Mouse (Mus musculus) heart, embryonic 15.5 days (tissue): Measurements from ENCODE around the gene Txndc17. TPM values are rescaled to one million over a fixed set of nuclear protein-coding genes. Genes with fewer than 3 reads are reported as not detected.
"Not testable (repeated sequence)": the region's sequence is repeated elsewhere in the genome, so short reads cannot be mapped to it uniquely, and the experiment has no call there.

ENCODE experiments used
- ATAC-seq: fragments of 200-750 bp; cut with Nextera tagmentation; replicated peaks from 2 replicates; pipeline ENCODE4 v1.8.0; 2017; ENCODE audit warnings: low read depth, moderate TSS enrichment; ENCODE audit not compliant: insufficient number of reproducible peaks, insufficient read depth, low FRiP score
- H3K27ac ChIP-seq: fragments of 300-500 bp; sonication (generic); 2 replicates; pipeline ENCODE4 v1.5.1; 2015; ENCODE audit warnings: mild to moderate bottlenecking, inconsistent platforms
- H3K27me3 ChIP-seq: fragments of 300-500 bp; sonication (generic); 2 replicates; pipeline ENCODE4 v1.6.1; 2015; ENCODE audit warnings: inconsistent platforms
- H3K36me3 ChIP-seq: fragments of 300-500 bp; sonication (generic); 2 replicates; pipeline ENCODE4 v1.6.1; 2015; ENCODE audit warnings: mild to moderate bottlenecking, inconsistent platforms
- H3K4me1 ChIP-seq: fragments of 300-500 bp; sonication (generic); replicated peaks from 2 replicates; pipeline ENCODE4 v1.6.1; 2015; ENCODE audit warnings: inconsistent platforms
- H3K4me2 ChIP-seq: fragments of 300-500 bp; sonication (generic); 2 replicates; pipeline ENCODE4 v1.6.1; 2015; ENCODE audit warnings: inconsistent platforms, mild to moderate bottlenecking, moderate library complexity
- H3K4me3 ChIP-seq: fragments of 300-500 bp; sonication (generic); 2 replicates; pipeline ENCODE4 v1.5.1; 2015; ENCODE audit warnings: mild to moderate bottlenecking, inconsistent platforms
- H3K9ac ChIP-seq: fragments of 300-500 bp; sonication (generic); 2 replicates; pipeline ENCODE4 v1.6.1; 2015; ENCODE audit warnings: mild to moderate bottlenecking, inconsistent platforms
- H3K9me3 ChIP-seq: fragments of 300-500 bp; sonication (generic); replicated peaks from 2 replicates; pipeline ENCODE4 v1.6.1; 2016; ENCODE audit warnings: inconsistent platforms
- WGBS: fragments of 180-500 bp; shearing (Covaris S2); methylation state at CpG from one replicate; pipeline ENCODE4 v1.1.7; 2015; ENCODE audit warnings: mixed read lengths; 5-methylcytosine and 5-hydroxymethylcytosine counted together
- polyA plus RNA-seq: library from polyadenylated mRNA; unstranded; fragments of >200 nt; fragmentation: Nextera tagmentation; extraction: Ambion mirVana; gene quantifications from 2 replicates; pipeline ENCODE4 v1.2.1, GENCODE M21; 2015

The Txndc17 gene
- polyA plus RNA-seq = 147 and 151 TPM in 2 replicates

GRCm38 (mm10) chr11:72207204-72207833, at the start of gene Txndc17, which contains the start of gene 4933427D14Rik:
Txndc17 (plus strand) TSS chr11:72207547.
4933427D14Rik (minus strand) TSS chr11:72207459.
- H3K4me3 ChIP-seq = peak within 1 kb of the TSS; percentile 82
- WGBS = under 1% methylated on average over 42 of the region's 42 CpGs
- H3K9ac ChIP-seq = peak within 1 kb of the TSS; percentile 82
- peak within 1 kb of the TSS; percentile 93 for H3K4me2 ChIP-seq
- peaks cover 19% of the 10 kb centered on the region for H3K4me1 ChIP-seq
- peak within 1 kb of the TSS; percentile 56 for H3K27ac ChIP-seq
- peak; percentile 93 for ATAC-seq
- H3K9me3 ChIP-seq = no peaks in the 10 kb centered on the region
- peaks cover 25% of the 10 kb centered on the region for H3K36me3 ChIP-seq
- H3K27me3 ChIP-seq = no peaks in the 10 kb centered on the region

GRCm38 (mm10) chr11:72163198-72163597, 44.1 kb upstream of the Txndc17 start:
- Histone ChIP-seq H3K27ac (no peak overlapping the region), H3K4me1 (no peaks in the 10 kb centered on the region), H3K27me3 (no peaks in the 10 kb centered on the region), H3K9me3 (no peaks in the 10 kb centered on the region), H3K4me2 (no peak overlapping the region), H3K4me3 (no peak overlapping the region), H3K9ac (no peak overlapping the region), H3K36me3 (peaks cover 38% of the 10 kb centered on the region)
- 87% methylated on average over 2 of the region's 2 CpGs for WGBS
- no peak for ATAC-seq

GRCm38 (mm10) chr11:72169871-72170270, 37.5 kb upstream of the Txndc17 start:
- Histone ChIP-seq H3K27me3 (no peaks in the 10 kb centered on the region), H3K9ac (no peak overlapping the region), H3K4me2 (no peak overlapping the region), H3K9me3 (no peaks in the 10 kb centered on the region), H3K4me3 (no peak overlapping the region), H3K27ac (no peak overlapping the region), H3K4me1 (no peaks in the 10 kb centered on the region), H3K36me3 (peaks cover 26% of the 10 kb centered on the region)
- ATAC-seq = no peak
- 89% methylated on average over 4 of the region's 4 CpGs for WGBS

GRCm38 (mm10) chr11:72171906-72172305, 35.4 kb upstream of the Txndc17 start:
- not testable (repeated sequence) for H3K27me3 ChIP-seq, H3K9ac ChIP-seq, ATAC-seq, H3K27ac ChIP-seq, H3K4me3 ChIP-seq, H3K4me1 ChIP-seq, H3K4me2 ChIP-seq, H3K9me3 ChIP-seq
- 87% methylated on average over 4 of the region's 4 CpGs for WGBS
- H3K36me3 ChIP-seq = peaks cover 25% of the 10 kb centered on the region

- WGBS = 81% methylated on average over 5 of the region's 5 CpGs
- Histone ChIP-seq H3K27me3 (no peaks in the 10 kb centered on the region), H3K36me3 (peaks cover 38% of the 10 kb centered on the region), H3K4me1 (no peaks in the 10 kb centered on the region), H3K4me3 (no peak overlapping the region), H3K27ac (no peak overlapping the region), H3K4me2 (no peak overlapping the region), H3K9ac (no peak overlapping the region), H3K9me3 (no peaks in the 10 kb centered on the region)
- no peak for ATAC-seq
These were observed 33.8 kb upstream of the Txndc17 start for GRCm38 (mm10) chr11:72173506-72173905.

GRCm38 (mm10) chr11:72174721-72175120, 32.6 kb upstream of the Txndc17 start:
- WGBS = 87% methylated on average over 6 of the region's 6 CpGs
- Histone ChIP-seq H3K4me2 (no peak overlapping the region), H3K27me3 (no peaks in the 10 kb centered on the region), H3K4me3 (no peak overlapping the region), H3K9me3 (no peaks in the 10 kb centered on the region), H3K4me1 (no peaks in the 10 kb centered on the region), H3K9ac (no peak overlapping the region), H3K27ac (no peak overlapping the region), H3K36me3 (peaks cover 44% of the 10 kb centered on the region)
- no peak for ATAC-seq

GRCm38 (mm10) chr11:72175966-72176365, 31.4 kb upstream of the Txndc17 start:
- Histone ChIP-seq H3K4me2 (no peak overlapping the region), H3K27me3 (no peaks in the 10 kb centered on the region), H3K9ac (no peak overlapping the region), H3K27ac (no peak overlapping the region), H3K9me3 (no peaks in the 10 kb centered on the region), H3K4me3 (no peak overlapping the region), H3K4me1 (no peaks in the 10 kb centered on the region), H3K36me3 (peaks cover 39% of the 10 kb centered on the region)
- ATAC-seq = no peak
- WGBS = 90% methylated on average over 5 of the region's 5 CpGs

- Histone ChIP-seq H3K36me3 (peaks cover 39% of the 10 kb centered on the region), H3K4me3 (no peak overlapping the region), H3K27ac (no peak overlapping the region), H3K9ac (no peak overlapping the region), H3K4me1 (no peaks in the 10 kb centered on the region), H3K4me2 (no peak overlapping the region), H3K9me3 (no peaks in the 10 kb centered on the region), H3K27me3 (no peaks in the 10 kb centered on the region)
- no peak for ATAC-seq
- 76% methylated on average over 3 of the region's 3 CpGs for WGBS
These were observed 30.8 kb upstream of the Txndc17 start for GRCm38 (mm10) chr11:72176553-72176952.

- H3K36me3 ChIP-seq = peaks cover 28% of the 10 kb centered on the region
- ATAC-seq = no peak
- WGBS = 85% methylated on average over 5 of the region's 5 CpGs
These were observed 26.8 kb upstream of the Txndc17 start for GRCm38 (mm10) chr11:72180556-72180955.

GRCm38 (mm10) chr11:72181136-72181535, 26.2 kb upstream of the Txndc17 start:
- Histone ChIP-seq H3K27ac (no peak overlapping the region), H3K9ac (no peak overlapping the region), H3K9me3 (no peaks in the 10 kb centered on the region), H3K4me3 (no peak overlapping the region), H3K4me1 (no peaks in the 10 kb centered on the region), H3K4me2 (no peak overlapping the region), H3K36me3 (peaks cover 23% of the 10 kb centered on the region; the same call in 1 of the 2 replicates), H3K27me3 (no peaks in the 10 kb centered on the region)
- no peak for ATAC-seq
- 88% methylated on average over 4 of the region's 4 CpGs for WGBS

More at GRCm38 (mm10) chr11:72180556-72180955, 26.8 kb upstream of the Txndc17 start:
- Histone ChIP-seq H3K27ac (no peak overlapping the region), H3K9ac (no peak overlapping the region), H3K4me1 (no peaks in the 10 kb centered on the region), H3K4me3 (no peak overlapping the region), H3K9me3 (no peaks in the 10 kb centered on the region), H3K27me3 (no peaks in the 10 kb centered on the region), H3K4me2 (no peak overlapping the region)

- Histone ChIP-seq H3K27me3 (no peaks in the 10 kb centered on the region), H3K9ac (no peak overlapping the region), H3K4me1 (no peaks in the 10 kb centered on the region), H3K36me3 (peaks cover 11% of the 10 kb centered on the region), H3K4me3 (no peak overlapping the region), H3K9me3 (no peaks in the 10 kb centered on the region), H3K4me2 (no peak overlapping the region), H3K27ac (no peak overlapping the region)
- ATAC-seq = no peak
- 72% methylated on average over 4 of the region's 4 CpGs for WGBS
These were observed 23.1 kb upstream of the Txndc17 start for GRCm38 (mm10) chr11:72184252-72184651.

GRCm38 (mm10) chr11:72190857-72191256, 16.5 kb upstream of the Txndc17 start:
- Histone ChIP-seq H3K9me3 (no peaks in the 10 kb centered on the region), H3K4me3 (no peak overlapping the region), H3K27ac (no peak overlapping the region), H3K4me1 (no peaks in the 10 kb centered on the region), H3K4me2 (no peak overlapping the region), H3K9ac (no peak overlapping the region), H3K27me3 (no peaks in the 10 kb centered on the region), H3K36me3 (peaks cover 33% of the 10 kb centered on the region)
- 93% methylated on average over 1 of the region's 1 CpGs for WGBS
- no peak for ATAC-seq
